Mouse (Mus musculus) cerebellum, postnatal 10 days (tissue): ENCODE data around the gene Thrb.

Source experiments
- DNase-seq, 2 experiments: peaks; one replicate each; pipeline ENCODE4 v3.0.0; 2021; ENCODE audit warnings: mixed read lengths in 2 of 2

The Thrb gene

DNA sequence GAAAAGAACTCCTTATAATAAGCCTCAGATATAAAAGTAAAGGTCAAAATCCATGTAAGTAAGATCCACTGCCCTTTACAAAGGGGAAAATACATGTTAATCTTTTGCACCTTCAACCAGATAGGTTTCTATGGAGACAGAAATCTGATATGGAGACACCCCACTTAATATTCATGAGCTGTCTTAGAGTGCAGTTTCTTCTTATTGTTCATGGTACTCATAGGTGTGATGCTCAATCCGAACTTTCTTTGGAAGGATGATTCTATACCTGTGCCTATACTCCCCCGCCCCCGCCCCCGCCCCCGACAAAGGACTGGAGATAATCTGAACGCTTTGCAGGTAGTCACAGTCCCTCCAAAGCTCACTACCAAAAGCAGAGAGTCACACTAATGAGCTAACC, 312.6 kb downstream of the Thrb start:
- no peak for DNase-seq

DNA sequence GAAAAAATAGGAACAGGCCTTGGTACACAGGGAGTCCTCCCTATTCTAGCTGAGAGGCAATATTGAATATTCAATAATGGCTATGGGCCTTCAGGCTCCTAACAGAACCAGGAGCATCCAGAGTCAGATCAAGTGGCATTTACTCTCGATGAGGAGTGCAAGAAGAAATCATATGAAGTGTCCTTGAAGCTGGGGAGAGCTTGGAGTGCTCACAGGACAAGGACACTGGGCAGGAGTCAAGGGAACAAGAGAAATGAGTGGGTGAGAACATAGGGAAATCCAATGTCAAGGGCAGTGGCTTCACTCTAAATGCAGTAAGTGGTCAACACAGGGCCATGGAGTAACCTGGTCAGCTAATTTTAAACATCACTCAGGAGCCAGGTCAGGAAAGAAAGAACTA, 315.7 kb downstream of the Thrb start:
- DNase-seq: no peak

DNA sequence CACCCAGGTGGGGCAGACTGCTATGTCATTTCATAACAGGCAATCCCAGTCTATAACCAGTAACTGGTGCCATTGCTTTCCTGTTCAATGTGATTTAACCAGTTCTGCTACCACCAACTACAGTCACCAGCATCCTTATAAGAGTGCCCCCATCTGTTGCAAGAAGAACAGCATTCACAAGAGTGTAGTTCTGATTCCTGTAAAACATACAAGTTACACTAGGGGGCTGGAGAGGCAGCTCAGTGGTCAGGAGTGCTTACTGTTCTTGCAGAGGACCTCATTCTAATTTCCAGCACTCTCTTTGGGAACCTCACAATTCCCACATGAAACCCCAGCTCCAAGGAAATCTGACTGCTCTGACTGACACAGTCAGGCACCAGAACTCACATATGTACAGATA, 318.2 kb downstream of the Thrb start:
- DNase-seq: no peak

DNA sequence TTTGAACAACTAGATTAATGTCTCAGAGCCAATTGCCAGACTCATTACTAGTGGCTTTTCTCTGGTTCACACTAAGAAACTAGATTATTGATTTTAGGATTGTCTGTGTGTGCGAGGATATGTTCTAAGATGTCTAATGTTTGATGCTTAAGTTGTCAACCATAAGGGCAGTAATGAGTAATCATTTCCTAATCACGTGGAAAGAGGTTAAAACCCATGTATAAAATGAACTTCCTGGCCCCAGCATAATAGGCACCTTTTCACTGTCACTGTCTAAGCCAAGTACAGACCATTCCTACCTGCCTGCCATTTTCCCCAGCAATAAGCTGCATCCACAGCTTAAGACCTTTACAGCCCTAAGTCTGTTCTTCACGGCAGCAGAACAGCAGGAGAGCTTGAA, 321.2 kb downstream of the Thrb start:
- DNase-seq: no peak

DNA sequence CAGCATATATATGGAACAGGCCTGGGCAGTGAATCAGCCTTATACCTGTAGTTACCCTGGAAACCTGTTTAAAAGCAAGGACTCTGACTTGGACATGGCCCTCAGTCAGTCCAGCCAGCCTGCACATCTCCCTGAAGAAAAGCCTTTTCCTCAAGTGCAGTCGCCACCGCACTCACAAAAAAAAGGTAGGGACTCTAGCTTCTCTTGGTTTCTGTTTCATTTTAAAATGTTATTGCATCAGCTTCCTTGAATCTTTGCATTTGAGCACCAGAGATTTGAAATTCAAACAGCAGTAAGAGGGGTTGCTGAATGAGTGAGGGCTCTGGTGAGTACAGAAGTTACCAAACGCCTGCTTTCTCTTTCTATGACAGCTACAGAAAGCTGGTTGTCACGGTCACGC, 322.0 kb downstream of the Thrb start:
- DNase-seq: no peak

DNA sequence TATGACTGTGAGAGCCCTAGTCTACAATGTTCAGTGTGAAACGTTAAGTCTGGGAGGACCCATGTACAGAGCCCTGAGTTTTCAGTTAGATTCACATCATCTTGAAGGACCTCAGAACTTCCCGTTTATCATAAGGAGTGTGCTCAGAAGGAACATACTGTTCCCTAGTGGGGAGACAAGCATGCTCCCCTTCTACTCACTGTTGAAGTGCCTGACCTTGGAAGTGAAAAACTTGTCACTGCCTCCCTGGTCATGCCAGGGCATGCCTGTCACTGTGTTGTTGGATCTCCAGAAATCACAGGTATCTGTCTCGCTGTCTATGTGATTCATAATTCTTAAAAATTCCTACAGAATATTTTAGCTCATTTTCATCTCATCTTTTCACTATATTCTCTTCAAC, 323.3 kb downstream of the Thrb start:
- DNase-seq: no peak

DNA sequence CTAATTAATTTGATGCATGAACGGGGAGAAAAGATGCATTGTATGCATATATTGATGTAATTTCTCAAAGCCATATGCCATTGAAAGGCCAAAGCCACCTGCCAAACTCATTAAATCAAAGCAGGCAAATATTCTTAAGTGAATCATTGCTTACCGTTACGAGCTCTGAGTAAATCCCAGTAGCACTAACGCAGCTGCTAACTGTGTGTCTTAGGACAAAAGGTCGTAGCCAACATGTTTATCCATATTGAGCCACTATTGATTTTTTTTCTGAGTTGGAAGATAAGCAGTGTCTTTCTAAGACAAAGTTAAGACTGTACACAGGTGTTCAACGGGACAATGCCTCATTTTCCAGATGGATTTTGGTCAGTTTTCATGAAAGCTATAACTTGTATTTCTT, 323.8 kb downstream of the Thrb start:
- no peak for DNase-seq

DNA sequence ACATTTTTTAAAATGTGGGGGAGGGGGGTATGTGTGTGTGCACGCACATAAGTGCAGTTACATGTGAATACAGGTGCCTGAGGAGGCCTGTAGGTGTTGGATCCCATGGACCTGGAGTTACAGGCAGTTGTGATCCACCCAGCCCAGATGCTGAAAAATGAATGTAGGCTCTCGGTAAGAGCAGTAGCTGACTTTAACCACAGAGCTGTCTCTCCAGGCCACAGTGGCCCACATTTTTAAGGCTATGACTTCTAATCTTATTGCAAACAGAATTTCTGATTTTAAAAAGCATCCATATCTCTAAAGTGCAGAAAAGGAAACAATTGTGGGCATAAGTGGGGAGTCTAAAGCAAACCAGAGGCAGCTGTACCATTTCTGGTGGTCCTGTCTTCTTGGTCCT, 328.5 kb downstream of the Thrb start:
- DNase-seq: no peak

DNA sequence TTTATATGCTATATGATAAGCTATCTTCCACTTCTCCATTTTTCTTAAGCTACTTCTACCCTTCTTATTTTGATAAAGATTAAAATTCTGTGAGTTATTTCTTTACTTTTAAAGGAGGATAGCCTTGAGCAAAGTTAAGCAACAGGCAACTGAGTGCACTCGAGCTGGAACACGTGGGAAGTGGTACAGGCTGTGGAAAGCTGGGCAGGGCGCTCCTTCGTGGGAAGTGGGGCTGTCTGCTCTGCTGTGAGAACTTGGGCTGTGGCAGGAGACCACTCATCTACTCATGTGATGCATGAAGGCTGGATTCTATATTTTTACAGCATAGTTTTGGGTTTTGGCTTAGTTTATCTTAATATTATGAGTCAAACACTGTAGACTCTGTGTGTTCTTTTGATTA, 329.1 kb downstream of the Thrb start:
- DNase-seq: no peak

DNA sequence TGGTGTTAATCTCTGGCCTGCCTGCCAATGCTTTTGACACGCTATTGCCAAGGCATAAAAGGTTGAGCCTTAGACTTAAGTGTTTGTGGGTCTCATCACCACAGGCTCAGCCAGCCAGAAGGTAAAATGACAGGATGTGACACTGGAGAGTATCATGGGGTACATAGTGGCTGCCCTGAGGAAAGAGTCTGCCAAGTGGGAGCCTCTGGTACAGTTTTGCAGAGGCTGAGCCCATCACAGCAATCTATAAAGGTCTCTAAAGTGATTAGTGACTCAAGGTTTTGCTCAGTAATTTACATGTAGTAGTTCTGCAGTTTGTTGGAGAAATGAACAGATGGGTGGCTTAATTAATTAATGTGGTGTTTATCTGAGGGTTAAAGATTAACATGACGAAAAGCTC, 330.1 kb downstream of the Thrb start:
- DNase-seq: peak in 1 of 2 experiments; percentile 2

DNA sequence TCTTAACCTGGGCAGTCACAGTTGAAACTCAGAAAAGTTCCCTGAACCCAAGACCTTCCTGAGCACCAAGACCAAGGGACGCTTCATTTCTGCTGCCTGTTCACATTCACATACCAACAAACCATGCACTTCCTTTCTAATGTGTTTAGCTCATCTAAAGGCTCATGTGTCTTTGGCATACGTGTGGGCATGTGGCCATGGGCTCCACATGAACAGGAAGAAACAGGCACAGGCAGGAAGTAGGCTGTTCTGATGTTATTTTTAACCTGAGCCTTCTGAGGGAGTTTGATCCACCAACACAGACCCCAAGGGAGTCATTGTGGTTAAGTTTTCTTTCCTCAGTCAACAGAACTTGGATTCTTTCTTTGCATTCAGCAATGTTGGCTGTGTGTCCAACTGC, 341.8 kb downstream of the Thrb start:
- peak; percentile 16 to 19 for DNase-seq

DNA sequence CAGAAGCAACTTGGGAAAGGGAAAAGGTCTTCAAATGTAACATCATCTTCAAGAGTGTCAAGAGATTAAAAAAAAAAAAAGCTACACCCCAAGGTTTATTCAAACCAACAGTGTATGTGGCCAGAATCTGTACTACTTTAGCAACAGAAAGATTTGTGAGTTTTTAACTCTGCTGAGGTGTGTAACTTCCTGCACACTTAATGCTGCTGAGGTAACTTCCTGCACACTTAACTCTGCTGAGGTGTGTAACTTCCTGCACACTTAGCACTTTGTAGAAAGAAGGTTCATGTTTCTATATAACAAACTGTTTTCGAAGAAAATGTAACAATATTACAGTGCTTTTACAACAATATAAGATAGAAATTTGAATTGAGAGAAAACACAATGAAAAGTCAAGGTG, 343.6 kb downstream of the Thrb start:
- no peak for DNase-seq

DNA sequence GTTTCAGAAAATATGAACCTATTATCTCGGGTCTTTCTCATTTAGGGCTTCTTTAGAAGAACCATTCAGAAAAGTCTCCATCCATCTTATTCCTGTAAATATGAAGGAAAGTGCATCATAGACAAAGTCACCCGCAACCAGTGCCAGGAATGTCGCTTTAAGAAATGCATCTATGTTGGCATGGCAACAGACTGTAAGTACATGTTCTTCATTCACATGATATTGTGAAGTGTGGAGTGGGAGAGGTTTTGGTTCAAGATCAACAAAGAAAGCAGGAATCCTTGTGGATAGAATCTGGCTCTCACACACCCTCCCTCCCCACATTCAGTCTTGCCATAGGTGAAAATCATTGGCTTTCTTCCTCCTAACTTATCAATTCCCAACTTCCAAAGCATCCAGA, 348.5 kb downstream of the Thrb start:
- DNase-seq: no peak

DNA sequence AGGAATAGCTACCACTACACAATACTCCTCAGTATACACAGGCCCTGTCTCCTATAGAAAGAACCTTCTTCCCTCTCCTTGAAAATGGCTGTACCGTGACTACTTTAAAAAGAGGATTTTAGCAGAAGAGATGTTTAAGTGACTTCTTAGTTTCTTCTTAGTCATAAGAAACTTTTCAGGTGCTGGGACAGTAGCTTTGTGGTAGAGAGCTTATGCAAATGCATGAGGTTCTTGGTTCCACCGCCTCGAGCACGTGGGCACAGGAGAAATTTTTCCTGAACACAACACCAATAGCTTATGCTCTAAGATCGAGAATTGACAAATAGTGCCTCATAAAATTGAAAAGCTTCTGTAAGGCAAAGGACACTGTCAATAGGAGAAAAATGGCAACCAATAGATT, 356.5 kb downstream of the Thrb start:
- DNase-seq: no peak

DNA sequence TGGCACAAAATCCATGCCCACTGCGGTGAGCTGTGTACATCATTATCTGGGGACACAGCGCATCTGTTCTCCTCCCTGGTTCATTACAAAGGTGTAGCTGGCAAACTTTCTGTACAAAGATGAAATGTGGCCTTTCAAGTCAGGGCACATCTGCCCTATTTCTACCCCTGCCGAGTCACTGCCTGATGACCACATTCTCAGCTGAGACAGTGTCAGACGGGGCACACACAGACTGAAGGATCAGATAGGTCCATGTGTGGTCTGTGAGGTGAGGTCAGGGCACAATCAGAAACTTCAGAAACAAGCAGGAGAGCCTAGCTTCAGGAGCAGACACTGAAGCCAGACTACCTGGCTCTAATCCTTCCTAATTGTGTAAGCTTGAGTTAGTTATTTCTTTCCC, 360.1 kb downstream of the Thrb start:
- no peak for DNase-seq

DNA sequence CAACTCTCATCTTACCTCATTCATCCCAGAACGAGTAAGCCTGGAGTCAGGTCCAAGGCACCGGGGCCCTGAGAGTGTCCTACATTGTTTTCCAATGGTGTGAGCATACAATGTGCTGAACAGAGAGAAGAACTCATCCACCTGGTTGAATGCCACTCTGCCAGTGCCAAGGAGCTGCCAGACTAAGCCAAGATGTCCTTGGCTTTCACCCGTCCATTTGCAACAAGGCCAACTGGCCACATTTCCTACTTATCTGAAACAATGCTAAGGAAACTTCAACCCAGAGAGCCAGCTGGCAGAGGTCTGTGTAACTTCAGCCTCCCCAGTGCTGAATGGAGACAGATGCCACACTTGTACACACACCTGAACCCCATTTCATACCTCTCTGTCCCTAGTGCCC, 360.6 kb downstream of the Thrb start:
- DNase-seq: peak; percentile 71 to 78

DNA sequence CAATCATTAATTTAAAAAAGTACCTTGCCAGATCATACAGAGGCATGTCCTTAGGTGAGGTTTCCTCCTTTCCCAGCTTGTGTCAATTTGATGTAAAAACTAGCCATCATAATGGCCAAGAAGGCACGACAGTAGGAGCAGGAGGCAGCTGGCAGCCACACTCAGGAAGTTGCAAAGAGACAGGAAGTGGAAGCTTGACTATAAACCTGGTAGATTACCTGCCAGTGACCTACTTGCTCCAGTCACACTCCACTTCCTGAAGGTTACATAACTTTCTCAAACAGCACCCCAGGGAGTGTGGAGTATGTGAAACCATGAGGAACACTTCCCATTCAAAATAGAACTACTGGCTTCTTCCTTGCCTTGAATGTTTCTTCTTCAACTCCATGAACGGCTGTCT, 361.7 kb downstream of the Thrb start:
- DNase-seq: no peak

DNA sequence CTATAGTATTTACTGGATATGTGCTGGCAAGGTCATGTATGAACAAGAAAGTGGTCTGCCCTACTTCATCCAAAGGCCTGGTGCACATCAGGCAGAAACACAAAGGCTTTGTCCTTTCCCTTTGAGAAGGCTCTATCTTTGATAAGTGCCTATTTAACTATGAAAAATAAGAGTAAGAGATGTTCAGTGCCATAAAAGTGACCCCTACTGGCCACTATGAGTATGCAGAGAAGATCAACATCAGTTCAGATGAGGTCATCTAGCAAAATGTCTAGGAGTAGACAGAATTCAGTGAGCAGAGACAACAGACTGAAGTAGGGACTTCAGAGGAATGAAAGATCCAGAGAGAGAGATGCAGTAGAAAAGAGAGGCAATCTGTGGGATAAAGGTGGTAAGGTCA, 362.3 kb downstream of the Thrb start:
- DNase-seq: no peak

DNA sequence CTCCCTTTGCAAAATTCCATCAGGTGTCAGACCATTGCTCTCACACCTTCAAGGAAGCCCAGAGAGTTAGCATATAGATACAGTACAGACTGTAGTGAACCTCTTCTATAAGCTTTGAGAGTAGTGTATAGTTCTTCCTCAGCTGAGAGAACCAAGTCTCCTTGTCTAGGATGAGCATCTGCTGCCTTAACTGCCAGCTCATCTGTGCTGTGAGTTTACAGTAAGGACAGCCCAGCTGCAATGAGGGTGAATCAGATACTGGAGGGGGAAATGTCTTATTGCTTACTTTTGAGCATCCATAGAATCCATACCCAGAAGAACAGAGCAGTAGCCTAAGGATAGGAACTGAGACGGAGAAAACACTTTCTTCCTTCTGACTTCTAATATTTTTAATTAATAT, 367.8 kb downstream of the Thrb start:
- DNase-seq: no peak

DNA sequence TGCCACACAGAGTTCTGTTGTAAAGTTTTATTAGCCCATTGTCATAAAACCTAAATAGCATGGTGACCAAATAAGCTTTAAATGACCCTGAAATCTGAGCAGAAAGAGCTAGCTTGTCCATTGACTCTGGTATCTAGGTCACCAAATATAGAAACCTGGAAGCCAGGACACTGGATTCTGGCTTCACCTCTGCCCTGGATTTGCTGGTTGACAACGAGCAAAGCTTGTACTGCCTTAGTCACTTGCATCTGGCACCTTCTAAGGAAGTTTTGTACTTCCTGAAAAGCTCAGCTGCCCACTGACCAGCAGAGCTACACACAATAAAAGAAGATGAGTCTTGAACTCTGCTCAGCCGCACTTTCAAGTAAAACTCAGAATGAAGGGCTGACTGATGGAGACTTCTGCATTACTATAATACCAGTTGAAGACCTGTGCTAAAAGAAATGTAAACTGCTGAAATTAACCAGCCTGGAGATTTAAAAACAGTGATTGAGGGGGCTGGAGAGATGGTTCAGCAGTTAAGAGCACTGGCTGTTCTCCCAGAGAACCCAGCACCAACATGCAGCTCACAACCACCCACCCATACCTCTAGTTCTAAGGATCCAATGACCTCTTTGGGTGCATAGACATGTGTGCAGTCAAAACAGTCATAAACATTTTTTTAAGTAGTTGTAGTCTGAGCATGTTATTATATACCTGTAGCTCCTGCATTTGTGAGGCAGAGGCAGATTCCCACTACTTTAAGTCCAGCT, 369.3 kb downstream of the Thrb start:
- no peak for DNase-seq

DNA sequence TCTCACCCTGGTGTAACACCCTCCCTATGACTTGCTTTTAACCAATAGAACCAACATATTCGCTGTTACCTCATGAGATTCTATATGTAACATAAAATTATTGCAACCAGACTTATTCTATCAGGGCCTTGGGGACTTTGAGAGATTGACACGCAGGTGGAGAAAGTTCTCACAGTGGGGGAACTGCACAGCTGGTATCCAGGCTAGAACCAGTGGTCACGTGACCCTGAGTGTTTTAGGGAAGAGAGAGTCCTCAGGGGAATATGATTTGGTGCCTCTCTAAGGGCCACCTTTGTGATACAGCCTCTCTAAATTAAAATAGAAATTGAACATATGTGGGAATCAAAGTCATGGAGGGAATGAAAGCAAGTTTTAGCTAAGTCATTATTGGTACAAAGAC, 371.9 kb downstream of the Thrb start:
- DNase-seq: no peak

DNA sequence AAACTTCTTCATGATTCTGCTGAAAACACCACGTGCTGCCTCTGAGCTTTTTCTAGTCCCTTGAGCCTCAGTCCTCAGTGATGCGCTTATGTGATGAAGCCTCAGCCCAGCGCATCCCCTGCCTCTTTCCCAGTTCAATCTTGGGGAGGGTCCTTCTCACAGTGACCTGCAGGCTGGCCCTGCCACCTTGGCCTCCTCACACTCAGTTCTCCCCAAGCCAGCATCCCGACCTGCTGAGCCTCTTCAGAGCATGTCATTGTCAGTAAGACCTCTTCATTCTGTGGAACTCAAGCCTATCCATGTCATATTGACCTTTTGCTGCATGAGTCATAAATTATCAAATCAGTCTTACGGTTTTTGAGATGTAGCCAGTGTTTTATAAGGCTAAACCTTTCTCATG, 376.5 kb downstream of the Thrb start:
- no peak for DNase-seq

DNA sequence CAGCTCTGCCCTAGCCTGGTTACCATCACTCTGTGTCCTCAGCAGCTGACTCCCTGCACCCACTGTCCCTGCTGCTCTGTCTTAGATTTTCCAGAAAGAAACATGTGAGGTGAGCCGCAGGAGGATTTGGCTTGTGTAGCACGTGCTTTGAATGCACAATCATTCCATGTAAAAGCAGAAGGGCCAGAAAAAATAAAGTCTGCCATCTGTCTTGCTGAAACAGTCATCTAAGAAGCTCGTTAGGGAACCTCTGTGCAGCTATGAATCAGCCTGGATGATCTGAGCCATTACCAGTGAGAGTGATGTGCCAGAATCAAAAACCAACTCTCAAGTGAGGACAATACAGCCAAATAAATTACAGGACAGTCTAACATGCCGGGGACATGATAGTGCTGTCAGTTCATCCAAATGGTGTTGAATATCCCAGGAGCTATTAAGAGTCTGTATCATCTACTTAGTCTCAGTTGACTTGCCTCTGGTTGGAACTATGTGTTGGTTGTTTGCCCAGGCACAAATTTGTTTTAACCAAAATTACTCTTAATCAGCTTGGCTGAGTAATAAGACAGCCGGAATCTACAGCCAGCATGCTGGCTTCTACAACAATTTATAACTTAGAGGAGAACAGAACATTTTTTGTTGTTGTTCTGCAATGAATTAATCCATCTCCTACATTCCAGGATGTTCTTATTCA, 402.2 kb downstream of the Thrb start:
- DNase-seq: peak; percentile 64 to 66
